Mouse (Mus musculus): ENCODE results near the gene Wscd1. TPM values are rescaled to one million over a fixed set of nuclear protein-coding genes. Genes with fewer than 3 reads are reported as not detected.

The Wscd1 gene
- 93.2 and 95.6 TPM in 2 replicates for polyA plus RNA-seq (2015; fragmentation: Nextera tagmentation; extraction: Ambion mirVana)

- Histone ChIP-seq H3K4me1 (replicated peaks) (peaks cover 41% of the 10 kb centered on the region), H3K4me2 (peak within 1 kb of the TSS; percentile 85), H3K27ac (replicated peaks) (peak within 1 kb of the TSS; percentile 77), H3K36me3 (no peaks in the 10 kb centered on the region), H3K4me3 (peak within 1 kb of the TSS; percentile 70), H3K27me3 (no peaks in the 10 kb centered on the region), H3K9me3 (no peaks in the 10 kb centered on the region), H3K9ac (peak within 1 kb of the TSS; percentile 79)
- ATAC-seq (ENCODE audit: low FRiP score, low read depth) = no peak
- 2% methylated on average over 5 of the region's 5 CpGs for WGBS
Observed at GRCm38 (mm10) chr11:71749671-71750070, at the start of gene Wscd1. Gene Wscd1, plus strand, starts transcription at chr11:71749920.

GRCm38 (mm10) chr11:71728066-71728465, 21.7 kb upstream of the Wscd1 start:
- H3K36me3 ChIP-seq = no peaks in the 10 kb centered on the region
- no peak for ATAC-seq (ENCODE audit: low FRiP score, low read depth)
- H3K27ac ChIP-seq (replicated peaks) = no peak overlapping the region
- no peaks in the 10 kb centered on the region for H3K9me3 ChIP-seq
- no peak overlapping the region for H3K4me2 ChIP-seq
- no peak overlapping the region for H3K9ac ChIP-seq
- 71% methylated on average over 3 of the region's 3 CpGs for WGBS
- H3K27me3 ChIP-seq = no peaks in the 10 kb centered on the region
- no peak overlapping the region for H3K4me3 ChIP-seq
- peaks cover 10% of the 10 kb centered on the region; the same call in 1 of the 2 replicates for H3K4me1 ChIP-seq (replicated peaks)

DNA sequence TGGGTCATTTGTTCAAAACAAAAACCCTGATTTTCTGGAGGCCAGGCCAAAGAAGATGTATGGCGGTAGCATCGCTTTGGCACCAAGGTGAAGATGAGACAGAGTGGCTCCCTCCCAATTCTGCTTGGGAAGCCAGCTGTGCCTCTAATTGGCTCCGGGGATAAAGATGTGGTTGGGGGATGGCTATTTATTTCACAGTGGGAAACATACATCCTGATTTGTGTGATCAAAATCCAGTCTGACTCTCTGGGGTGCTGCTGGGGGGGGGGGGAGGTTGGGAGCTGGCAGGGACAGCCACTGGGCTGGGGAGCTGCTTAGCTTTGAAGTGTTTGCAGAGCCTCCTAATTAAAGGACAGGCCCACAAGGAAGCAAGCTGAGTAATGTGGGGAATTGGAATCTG, 20.4 kb upstream of the Wscd1 start:
- peaks cover 10% of the 10 kb centered on the region; the same call in 1 of the 2 replicates for H3K4me1 ChIP-seq (replicated peaks)
- no peak overlapping the region for H3K4me3 ChIP-seq
- 49% methylated on average over 3 of the region's 3 CpGs for WGBS
- H3K9ac ChIP-seq = no peak overlapping the region
- ATAC-seq (ENCODE audit: low FRiP score, low read depth) = no peak
- H3K27ac ChIP-seq (replicated peaks) = no peak overlapping the region
- no peaks in the 10 kb centered on the region for H3K9me3 ChIP-seq
- no peak overlapping the region for H3K4me2 ChIP-seq
- H3K27me3 ChIP-seq = no peaks in the 10 kb centered on the region
- no peaks in the 10 kb centered on the region for H3K36me3 ChIP-seq

GRCm38 (mm10) chr11:71733771-71734170, 15.9 kb upstream of the Wscd1 start:
- Histone ChIP-seq H3K4me3 (no peak overlapping the region), H3K4me2 (no peak overlapping the region), H3K27ac (replicated peaks) (no peak overlapping the region), H3K9ac (no peak overlapping the region), H3K36me3 (no peaks in the 10 kb centered on the region), H3K27me3 (no peaks in the 10 kb centered on the region), H3K4me1 (replicated peaks) (peaks cover 7% of the 10 kb centered on the region), H3K9me3 (no peaks in the 10 kb centered on the region)
- ATAC-seq (ENCODE audit: low FRiP score, low read depth) = no peak
- 72% methylated on average over 4 of the region's 4 CpGs for WGBS

GRCm38 (mm10) chr11:71737106-71737505, 12.6 kb upstream of the Wscd1 start:
- peaks cover 15% of the 10 kb centered on the region for H3K4me1 ChIP-seq (replicated peaks)
- H3K36me3 ChIP-seq = no peaks in the 10 kb centered on the region
- H3K4me3 ChIP-seq = no peak overlapping the region
- H3K27ac ChIP-seq (replicated peaks) = no peak overlapping the region
- no peaks in the 10 kb centered on the region for H3K9me3 ChIP-seq
- WGBS = 37% methylated on average over 5 of the region's 5 CpGs
- ATAC-seq (ENCODE audit: low FRiP score, low read depth) = peak; percentile 30; the same call in 1 of the 2 replicates
- no peak overlapping the region for H3K4me2 ChIP-seq
- H3K9ac ChIP-seq = no peak overlapping the region
- no peaks in the 10 kb centered on the region for H3K27me3 ChIP-seq

DNA sequence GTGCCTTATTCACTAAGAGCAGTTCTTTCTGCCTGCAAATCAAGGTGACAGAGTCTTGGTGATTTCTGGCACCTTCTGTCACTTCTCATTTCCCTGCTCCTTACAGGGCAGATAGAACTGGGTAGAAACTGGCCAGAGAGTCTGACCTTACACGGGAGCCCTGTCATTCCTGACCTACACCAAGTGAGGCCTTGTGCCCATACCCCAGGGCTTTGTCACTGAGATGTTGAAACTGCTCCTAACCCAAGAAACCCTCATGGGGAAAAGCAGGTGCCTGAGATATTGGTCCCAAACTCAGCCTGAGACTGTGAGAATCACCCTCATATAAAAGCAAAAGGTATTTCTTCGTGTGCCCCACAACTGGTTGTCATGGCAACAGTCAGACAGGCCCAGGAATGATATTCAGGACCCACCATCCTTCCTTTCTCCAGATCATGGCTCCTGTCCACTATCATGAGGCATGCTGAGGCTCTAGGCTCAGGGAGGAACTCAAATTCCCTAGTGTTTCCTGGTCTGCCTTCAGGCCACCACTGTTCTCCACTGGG, 11.1 kb upstream of the Wscd1 start:
- H3K4me2 ChIP-seq = no peak overlapping the region
- H3K4me1 ChIP-seq (replicated peaks) = peaks cover 15% of the 10 kb centered on the region
- no peaks in the 10 kb centered on the region for H3K27me3 ChIP-seq
- H3K9me3 ChIP-seq = no peaks in the 10 kb centered on the region
- 0 out of 2 replicates have a peak overlapping the region, but pooled peaks have one; percentile 22 for H3K27ac ChIP-seq (replicated peaks)
- no peak for ATAC-seq (ENCODE audit: low FRiP score, low read depth)
- H3K36me3 ChIP-seq = no peaks in the 10 kb centered on the region
- H3K4me3 ChIP-seq = no peak overlapping the region
- WGBS = 30% methylated on average over 2 of the region's 2 CpGs
- H3K9ac ChIP-seq = no peak overlapping the region

- Histone ChIP-seq H3K9me3 (no peaks in the 10 kb centered on the region), H3K4me3 (no peak overlapping the region), H3K36me3 (no peaks in the 10 kb centered on the region), H3K4me2 (no peak overlapping the region), H3K27me3 (no peaks in the 10 kb centered on the region), H3K9ac (no peak overlapping the region), H3K27ac (replicated peaks) (no peak overlapping the region), H3K4me1 (replicated peaks) (peaks cover 13% of the 10 kb centered on the region)
- ATAC-seq (ENCODE audit: low FRiP score, low read depth) = no peak
- WGBS = 89% methylated on average over 3 of the region's 3 CpGs
Observed at GRCm38 (mm10) chr11:71745875-71746274, 3.8 kb upstream of the Wscd1 start.

GRCm38 (mm10) chr11:71747719-71748118, 2.0 kb upstream of the Wscd1 start:
- Histone ChIP-seq H3K4me1 (replicated peaks) (peaks cover 23% of the 10 kb centered on the region), H3K9ac (no peak overlapping the region), H3K9me3 (no peaks in the 10 kb centered on the region), H3K4me3 (no peak overlapping the region), H3K4me2 (no peak overlapping the region), H3K36me3 (no peaks in the 10 kb centered on the region), H3K27ac (replicated peaks) (no peak overlapping the region), H3K27me3 (no peaks in the 10 kb centered on the region)
- ATAC-seq (ENCODE audit: low FRiP score, low read depth) = no peak
- 65% methylated on average over 7 of the region's 7 CpGs for WGBS

DNA sequence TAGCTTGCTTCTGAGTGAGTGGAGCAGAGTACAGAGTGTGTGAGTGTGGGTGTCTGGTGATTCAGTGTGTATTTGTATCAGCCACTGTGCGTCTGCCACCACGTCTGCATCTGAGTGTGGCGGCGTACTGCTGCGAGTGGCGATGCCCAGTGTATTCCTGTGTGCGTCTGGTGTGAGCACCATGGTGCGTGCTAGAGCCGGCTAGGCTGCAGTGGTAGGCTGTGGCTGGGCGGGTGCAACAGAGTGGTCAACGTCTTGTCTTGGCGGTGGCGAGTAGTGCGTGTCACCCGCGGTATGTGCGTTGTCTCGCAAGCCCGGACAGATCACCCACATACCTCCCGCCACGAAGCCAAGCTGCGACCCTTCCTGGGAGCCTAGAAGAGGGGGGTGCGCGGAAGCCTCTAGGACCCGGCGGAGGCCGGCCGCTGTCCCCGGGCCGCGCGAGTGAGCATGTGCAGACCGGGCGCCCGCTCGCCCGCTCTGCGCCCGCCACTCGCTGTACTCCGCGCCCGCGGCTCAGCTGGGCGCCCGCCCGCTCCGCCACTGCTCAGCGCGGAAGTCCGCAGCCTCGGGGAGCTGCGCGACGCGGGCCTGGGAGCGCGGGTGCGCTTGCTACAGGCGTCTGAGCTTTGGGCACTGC, 934 bp downstream of the Wscd1 start:
- H3K27me3 ChIP-seq = no peaks in the 10 kb centered on the region
- peak overlapping the region; percentile 77 for H3K27ac ChIP-seq (replicated peaks)
- under 1% methylated on average over 50 of the region's 60 CpGs for WGBS
- H3K4me1 ChIP-seq (replicated peaks) = peaks cover 51% of the 10 kb centered on the region
- peak overlapping the region; percentile 70 for H3K4me3 ChIP-seq
- H3K9me3 ChIP-seq = no peaks in the 10 kb centered on the region
- peak overlapping the region; percentile 85 for H3K4me2 ChIP-seq
- no peaks in the 10 kb centered on the region for H3K36me3 ChIP-seq
- peak; percentile 95 for ATAC-seq (ENCODE audit: low FRiP score, low read depth)
- peak overlapping the region; percentile 79 for H3K9ac ChIP-seq

GRCm38 (mm10) chr11:71751174-71751611, 1.5 kb downstream of the Wscd1 start:
- H3K9ac ChIP-seq = peak overlapping the region; percentile 79
- H3K27me3 ChIP-seq = no peaks in the 10 kb centered on the region
- no peaks in the 10 kb centered on the region for H3K36me3 ChIP-seq
- no peaks in the 10 kb centered on the region for H3K9me3 ChIP-seq
- peak overlapping the region; percentile 77 for H3K27ac ChIP-seq (replicated peaks)
- WGBS = under 1% methylated on average over 34 of the region's 41 CpGs
- H3K4me1 ChIP-seq (replicated peaks) = peaks cover 56% of the 10 kb centered on the region
- no peak; the same call in 1 of the 2 replicates for ATAC-seq (ENCODE audit: low FRiP score, low read depth)
- H3K4me3 ChIP-seq = peak overlapping the region; percentile 70
- peak overlapping the region; percentile 85 for H3K4me2 ChIP-seq

- Histone ChIP-seq H3K4me1 (replicated peaks) (peaks cover 61% of the 10 kb centered on the region), H3K9ac (peak overlapping the region; percentile 79), H3K4me3 (peak overlapping the region; percentile 70), H3K36me3 (no peaks in the 10 kb centered on the region), H3K27ac (replicated peaks) (peak overlapping the region; percentile 77), H3K4me2 (peak overlapping the region; percentile 85), H3K27me3 (no peaks in the 10 kb centered on the region), H3K9me3 (no peaks in the 10 kb centered on the region)
- 12% methylated on average over 12 of the region's 12 CpGs for WGBS
- ATAC-seq (ENCODE audit: low FRiP score, low read depth) = no peak
Observed at GRCm38 (mm10) chr11:71751689-71752088, 2.0 kb downstream of the Wscd1 start.

DNA sequence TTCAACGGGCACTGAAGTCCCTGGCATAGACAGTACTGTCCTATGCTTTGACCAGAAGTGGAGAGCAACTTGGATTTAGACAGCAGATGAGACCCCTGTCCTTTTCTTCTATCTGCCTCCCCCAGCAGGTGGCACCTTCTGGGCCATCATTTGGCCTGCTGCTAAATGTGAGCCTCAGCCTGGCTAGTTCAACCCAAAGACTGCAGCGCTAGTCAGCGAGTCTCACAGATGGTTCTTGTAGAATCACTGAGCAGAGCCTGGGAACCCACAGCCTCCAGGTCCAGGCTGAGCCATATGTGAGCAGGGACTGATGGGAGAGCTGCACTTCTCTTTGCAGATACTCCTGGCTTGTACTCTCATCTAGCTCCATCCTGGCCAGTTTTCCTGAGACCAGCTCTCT, 2.9 kb downstream of the Wscd1 start:
- peak overlapping the region; percentile 77; the same call in 1 of the 2 replicates for H3K27ac ChIP-seq (replicated peaks)
- no peaks in the 10 kb centered on the region for H3K27me3 ChIP-seq
- H3K9me3 ChIP-seq = no peaks in the 10 kb centered on the region
- WGBS = 45% methylated on average over 3 of the region's 3 CpGs
- no peak for ATAC-seq (ENCODE audit: low FRiP score, low read depth)
- peak overlapping the region; percentile 79 for H3K9ac ChIP-seq
- no peaks in the 10 kb centered on the region for H3K36me3 ChIP-seq
- peak overlapping the region; percentile 70 for H3K4me3 ChIP-seq
- peak overlapping the region; percentile 85 for H3K4me2 ChIP-seq
- H3K4me1 ChIP-seq (replicated peaks) = peaks cover 69% of the 10 kb centered on the region

All from hindbrain, embryonic 15.5 days (tissue).